Mouse (Mus musculus): Measurements from ENCODE around the gene P4ha1.

DNA sequence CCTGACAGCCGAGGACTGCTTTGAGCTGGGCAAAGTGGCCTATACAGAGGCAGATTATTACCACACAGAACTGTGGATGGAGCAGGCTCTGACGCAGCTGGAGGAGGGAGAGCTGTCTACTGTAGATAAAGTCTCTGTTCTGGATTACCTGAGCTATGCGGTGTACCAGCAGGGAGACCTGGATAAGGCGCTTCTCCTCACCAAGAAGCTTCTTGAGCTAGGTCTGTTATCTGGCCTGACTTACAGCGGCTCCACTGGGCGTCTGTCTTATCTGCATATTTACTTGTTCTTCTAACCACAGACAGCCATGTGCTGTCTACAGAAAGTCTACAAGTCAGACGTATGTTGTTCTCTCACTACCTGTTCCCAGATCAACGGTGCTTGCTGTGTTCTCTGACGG, 25.1 kb downstream of the P4ha1 start:
- TF ChIP-seq CTCF (IDR thresholded peaks at IDR 0.05; ENCODE audit: borderline replicate concordance, insufficient read depth, low read depth, low read length) = no peak
- TF ChIP-seq POLR2A (IDR thresholded peaks at IDR 0.05; ENCODE audit: borderline replicate concordance, insufficient read depth, low read length) = no peak
